Mouse (Mus musculus): ENCODE measurements around the gene Plb1.

Gene Plb1

DNA sequence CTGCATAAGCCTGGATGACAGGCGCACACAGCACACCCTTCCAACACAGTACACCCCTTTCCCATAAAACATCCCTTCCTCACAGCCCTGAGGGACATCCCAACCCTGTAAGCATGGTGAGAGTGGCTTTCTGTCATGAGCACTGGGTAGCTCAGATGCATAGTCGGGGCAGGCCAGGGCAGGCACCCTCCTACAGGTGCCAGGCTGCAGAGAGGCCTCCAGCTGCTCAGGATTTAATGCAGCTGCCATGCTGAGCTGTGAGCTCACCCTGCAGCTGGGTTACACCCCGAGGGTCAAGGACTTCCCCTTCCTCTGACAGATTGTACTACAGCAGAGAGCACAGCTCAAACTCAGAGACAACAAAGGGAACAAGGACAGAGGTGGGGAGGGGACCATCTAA, 146.0 kb downstream of the Plb1 start:
- peak; percentile 55 to 69 for DNase-seq (ENCODE audit: inconsistent age in 2 of 2, low spot score in 1 of 2)

DNA sequence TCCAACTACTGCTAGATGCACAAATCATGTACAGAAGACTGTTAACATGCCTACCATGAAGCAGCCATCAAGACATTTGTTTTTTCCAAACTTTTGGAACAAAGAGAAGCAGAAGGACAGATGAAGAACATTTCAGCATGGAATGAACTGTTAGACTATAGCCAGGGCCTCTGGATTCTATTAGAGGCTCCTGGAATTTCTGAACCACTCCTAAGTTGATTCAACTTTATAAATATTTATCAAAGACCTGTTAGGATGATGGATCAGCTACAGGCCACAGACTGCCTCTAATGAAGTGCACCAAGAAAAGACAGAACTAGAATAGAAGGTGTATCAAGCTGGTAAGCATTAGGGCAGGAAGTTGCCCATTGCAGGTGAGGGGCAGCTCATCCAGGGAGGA, 156.1 kb downstream of the Plb1 start:
- DNase-seq (ENCODE audit: inconsistent age in 2 of 2, low spot score in 1 of 2): no peak

DNA sequence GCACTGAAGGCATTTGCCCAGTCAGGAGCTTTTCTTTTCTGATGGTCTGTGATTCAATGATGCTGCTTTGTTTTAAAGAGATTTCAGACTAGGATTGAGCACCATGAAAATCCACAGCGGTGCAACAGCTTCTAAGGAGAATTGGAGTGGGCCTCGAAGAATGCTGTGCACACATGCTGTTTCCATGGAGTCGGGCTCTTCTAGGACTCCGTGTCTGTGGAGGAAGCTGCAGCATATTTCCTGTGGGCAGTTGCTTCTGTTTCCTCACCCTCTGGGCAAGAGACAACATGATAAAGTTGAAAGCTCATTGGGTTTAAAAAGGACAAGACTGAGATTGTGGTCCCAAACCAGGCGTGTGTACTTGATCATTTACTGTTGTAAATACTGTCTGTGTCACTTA, 157.8 kb downstream of the Plb1 start:
- no peak for DNase-seq (ENCODE audit: inconsistent age in 2 of 2, low spot score in 1 of 2)

DNA sequence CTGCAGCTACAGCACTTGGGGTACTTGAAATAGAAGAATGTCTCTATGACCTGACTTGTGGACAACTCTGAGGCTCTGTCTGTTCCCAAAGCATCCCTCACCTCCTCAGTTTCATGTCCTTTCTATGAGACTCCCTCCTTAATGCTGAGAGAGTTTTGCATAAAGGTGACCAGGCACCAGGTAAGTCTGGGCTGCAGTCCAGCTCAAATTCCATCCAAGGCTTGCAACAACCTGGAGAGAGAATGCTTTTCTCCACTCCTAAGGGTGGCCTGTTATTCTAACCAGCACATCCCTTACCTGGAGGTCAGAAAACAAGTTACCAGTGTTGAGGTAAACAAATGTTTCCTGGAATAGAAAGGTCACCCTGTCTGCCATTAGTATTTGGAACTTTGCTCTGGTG, 159.8 kb downstream of the Plb1 start:
- no peak for DNase-seq (ENCODE audit: inconsistent age in 2 of 2, low spot score in 1 of 2)

DNA sequence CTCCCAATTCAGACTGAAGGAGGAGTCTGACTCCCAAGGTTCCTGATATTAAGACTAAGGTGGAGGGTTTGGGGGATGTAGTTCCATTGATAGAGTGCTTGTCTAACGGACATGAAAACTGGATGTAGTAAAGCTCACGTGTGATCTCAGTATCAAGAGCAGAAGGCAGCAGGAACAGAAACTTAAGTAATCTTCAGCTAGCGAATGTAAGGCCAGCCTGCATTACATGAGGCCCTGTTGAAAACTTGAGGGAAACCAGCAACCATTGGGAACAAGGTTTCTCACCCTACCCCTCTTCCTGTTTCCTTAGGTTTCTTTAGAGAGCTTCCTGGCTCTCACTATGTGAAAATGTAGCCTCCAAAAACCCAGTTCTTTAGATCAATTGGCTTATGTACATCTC, 162.1 kb downstream of the Plb1 start:
- no peak for DNase-seq (ENCODE audit: inconsistent age in 2 of 2, low spot score in 1 of 2)

DNA sequence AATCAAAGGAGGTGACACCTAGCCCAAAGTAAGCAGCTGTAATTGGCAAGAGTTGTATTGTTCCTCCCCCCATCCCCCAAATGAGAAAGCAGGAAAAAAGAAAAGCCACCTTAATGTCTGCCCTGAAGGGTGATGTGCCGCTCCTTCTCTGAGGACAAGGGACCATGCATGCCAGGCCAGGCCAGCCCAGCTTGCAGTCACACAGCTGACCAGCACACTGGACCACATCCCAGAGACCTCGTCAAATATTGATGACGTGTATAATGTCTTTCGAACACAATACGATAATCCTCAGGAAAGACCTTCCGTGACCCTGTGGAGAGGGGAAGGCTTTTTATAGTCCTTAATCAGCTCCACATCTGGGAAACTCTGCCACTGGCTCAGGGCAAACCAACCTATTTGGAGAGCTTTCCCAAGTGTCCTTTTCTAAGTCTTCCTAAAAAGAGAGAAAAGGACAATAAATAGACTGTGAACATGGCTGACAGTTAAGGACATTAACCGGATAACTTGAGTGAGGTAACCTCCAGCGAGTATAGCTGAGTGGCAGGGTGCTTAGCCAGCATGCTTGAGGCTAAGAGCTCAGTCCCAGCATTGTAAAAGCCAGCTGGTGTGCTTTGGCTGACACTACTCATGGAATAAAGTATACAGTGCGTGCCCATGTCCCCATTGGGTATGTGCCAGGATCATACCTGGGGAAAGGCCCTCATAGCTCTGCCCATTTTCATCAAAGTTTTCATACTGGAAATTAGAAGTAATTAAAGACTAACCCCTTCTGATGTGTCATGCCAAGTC, 162.8 kb downstream of the Plb1 start:
- DNase-seq (ENCODE audit: inconsistent age in 2 of 2, low spot score in 1 of 2): no peak

DNA sequence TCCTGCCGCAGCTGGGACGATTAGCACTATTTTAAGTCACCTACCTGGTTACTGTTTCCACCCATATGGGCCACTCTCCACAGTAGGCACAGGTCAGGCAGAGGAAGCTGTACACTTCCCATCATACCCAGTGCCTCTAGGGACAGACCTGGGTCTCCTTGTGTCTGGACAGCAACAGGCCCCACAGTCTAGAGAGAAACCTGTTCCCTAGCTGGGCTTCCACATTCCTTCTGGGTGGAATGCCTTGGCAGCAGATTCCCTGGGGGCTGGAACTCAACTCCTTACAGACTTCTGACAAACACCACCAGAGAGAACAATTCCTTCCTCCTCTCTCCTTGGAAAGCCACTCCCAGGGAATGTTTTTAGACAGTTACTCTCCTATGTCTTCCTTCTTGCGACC, 165.2 kb downstream of the Plb1 start:
- no peak for DNase-seq (ENCODE audit: inconsistent age in 2 of 2, low spot score in 1 of 2)

DNA sequence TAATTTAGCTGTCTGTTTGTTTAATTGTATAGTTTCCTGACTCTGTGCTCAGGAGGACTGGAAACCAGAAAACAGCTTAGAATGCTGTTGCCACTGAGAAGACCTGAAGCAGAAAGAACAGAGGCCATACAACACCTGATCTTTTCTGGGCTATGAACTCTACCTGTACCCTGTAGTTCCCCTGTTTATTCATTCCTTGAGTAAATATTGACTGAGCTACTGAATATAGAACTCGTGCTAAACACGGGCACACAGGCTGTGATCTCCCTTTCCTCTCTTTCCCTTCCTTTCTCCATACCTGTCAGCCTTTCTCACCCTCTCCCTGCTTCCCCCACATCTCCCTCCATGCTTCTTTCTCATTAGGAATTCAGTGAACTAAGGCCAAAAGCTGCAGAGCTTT, 168.4 kb downstream of the Plb1 start:
- DNase-seq (ENCODE audit: inconsistent age in 2 of 2, low spot score in 1 of 2): no peak

DNA sequence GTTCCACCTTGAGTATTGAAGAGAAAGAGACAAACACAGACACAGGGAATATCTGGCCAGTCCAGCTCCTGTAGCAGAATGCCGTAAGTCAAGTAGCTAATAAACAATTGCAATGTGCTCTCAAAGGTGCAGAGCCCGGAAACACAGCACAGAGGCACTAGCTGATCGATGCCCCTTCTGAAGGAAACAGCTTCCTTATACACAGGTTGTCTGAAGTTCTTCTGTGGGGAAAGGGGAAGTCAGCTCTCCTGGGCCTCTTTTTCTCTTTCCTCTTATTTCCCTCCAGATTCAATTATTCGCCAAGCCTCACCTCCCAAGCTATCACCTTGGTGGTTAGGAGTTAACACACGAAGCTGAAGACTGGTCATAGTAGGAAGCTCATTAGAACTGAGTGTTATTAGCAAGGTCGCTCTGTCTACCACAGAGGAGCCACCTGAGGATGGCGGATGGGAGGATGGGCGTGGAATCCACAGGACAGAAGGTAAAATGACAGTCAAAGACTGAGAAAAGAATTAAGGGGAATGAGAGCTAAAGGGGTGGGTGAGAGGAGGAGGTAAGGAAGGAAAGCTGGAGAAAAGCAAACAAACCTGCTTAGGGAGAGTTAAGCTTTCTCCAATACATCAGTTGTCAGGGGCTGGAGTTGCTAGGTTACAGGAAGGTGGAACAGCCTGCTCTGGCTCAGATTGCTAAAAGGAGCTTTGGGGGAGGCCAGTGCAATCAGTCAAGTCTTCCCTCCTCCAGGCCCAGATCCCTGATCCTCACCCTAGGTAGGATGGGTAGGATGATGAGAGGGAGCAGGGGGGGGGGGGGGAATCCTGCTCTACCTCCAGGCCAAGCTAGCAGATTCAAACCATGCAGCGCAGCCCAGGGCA, 170.8 kb downstream of the Plb1 start:
- no peak for DNase-seq (ENCODE audit: inconsistent age in 2 of 2, low spot score in 1 of 2)

DNA sequence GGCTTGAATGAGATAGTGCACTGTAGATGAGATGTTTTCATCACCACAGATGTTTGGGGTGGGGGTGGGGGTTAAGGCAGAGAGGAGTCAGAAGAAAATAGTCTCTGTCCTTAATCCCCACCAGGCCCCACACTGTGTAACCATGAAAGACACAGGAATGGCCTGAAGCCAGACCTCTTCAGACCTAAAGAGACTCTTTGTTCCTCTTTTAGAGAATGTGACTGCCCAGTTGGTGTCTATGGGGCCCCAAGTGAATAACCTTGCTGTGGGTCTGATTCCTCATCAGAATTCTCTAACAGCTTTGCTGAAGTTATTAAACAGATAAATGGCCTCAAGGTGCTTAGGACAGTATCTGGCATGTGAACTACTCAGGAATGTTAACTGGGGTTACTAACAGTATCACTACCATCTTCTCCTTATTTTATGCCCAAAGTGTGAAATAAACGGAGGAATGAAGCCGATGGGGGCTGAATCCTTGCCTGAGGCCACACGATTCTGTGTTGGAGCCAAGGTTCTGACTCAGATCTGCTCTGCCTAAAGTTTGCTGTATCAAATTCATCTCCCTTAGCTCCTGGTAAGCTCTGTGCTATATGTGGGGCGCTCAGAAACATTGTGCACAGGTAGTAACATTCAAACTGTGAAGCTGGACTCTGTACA, 172.8 kb downstream of the Plb1 start:
- DNase-seq (ENCODE audit: inconsistent age in 2 of 2, low spot score in 1 of 2): no peak

DNA sequence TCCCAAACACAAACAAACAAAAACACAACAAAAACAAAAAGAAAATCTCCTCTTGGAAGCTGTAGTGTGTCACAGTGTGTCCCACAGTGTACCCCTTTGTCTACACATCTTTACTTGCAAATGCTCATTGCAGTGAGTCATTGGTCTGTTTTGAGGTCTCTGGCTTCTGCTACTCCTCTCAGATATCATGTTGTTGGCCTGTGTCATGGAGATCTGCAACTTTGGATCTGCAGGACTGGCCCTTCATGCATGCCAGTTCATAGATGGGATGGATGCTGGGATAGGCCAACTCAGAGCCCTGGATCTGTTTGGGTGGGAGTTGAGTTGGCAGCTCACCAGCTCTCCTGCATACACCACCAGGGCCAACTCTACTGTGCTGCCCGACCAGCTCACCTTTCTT, 176.3 kb downstream of the Plb1 start:
- no peak for DNase-seq (ENCODE audit: inconsistent age in 2 of 2, low spot score in 1 of 2)

DNA sequence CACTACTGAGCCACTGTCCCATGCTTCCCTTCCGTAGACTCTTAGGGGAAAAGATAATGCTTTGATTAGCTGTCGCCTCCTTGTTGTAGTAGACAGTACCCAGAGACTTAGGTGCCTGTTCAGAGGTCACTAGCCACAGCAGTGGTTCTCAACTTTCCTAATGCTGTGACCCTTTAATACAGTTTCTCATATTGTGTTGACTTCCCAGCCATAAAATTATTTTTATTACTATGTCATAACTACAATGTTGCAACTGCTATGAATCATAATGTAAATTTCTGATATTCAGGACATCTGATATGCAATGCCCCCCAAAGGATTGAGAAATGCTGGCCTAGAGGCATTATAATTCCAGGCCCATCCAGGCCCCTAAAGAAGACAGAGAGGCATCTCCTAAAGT, 177.2 kb downstream of the Plb1 start:
- DNase-seq (ENCODE audit: inconsistent age in 2 of 2, low spot score in 1 of 2): peak in 1 of 2 experiments; percentile 29

DNA sequence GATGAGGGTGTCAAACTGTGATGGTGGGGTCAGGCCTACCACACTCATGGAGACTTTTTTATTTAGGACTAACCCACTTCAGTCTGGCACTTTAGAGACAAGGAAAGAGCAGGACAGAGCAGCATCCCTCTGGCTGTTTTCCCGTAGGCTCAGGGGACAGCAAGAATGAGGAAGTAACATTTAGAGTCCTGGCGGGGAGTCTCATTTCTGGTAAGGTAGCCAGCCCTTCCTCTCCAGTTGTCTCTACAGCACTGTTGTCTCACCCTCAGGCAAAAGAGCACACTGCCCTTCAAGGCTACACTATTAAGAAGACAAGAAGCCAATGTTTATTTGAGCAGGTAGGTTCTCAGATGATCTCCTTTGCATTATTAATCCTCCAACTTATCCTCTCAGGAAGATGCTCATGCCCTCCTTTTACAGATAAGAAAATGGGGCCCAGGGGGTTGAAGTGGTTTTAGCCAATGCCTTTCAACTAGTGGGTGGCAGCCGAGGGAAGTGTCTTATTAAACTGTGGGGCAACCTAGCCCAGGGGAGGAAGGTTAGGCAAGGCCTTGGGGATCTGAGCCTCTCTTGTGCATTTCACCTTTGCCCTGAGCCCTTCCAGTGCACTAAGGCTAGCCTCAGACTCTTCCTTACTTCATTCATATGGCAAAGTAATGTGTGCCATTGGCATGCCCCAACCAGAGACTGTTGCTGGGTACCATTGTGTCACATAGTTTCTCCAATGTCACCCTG, 178.6 kb downstream of the Plb1 start:
- no peak for DNase-seq (ENCODE audit: inconsistent age in 2 of 2, low spot score in 1 of 2)

DNA sequence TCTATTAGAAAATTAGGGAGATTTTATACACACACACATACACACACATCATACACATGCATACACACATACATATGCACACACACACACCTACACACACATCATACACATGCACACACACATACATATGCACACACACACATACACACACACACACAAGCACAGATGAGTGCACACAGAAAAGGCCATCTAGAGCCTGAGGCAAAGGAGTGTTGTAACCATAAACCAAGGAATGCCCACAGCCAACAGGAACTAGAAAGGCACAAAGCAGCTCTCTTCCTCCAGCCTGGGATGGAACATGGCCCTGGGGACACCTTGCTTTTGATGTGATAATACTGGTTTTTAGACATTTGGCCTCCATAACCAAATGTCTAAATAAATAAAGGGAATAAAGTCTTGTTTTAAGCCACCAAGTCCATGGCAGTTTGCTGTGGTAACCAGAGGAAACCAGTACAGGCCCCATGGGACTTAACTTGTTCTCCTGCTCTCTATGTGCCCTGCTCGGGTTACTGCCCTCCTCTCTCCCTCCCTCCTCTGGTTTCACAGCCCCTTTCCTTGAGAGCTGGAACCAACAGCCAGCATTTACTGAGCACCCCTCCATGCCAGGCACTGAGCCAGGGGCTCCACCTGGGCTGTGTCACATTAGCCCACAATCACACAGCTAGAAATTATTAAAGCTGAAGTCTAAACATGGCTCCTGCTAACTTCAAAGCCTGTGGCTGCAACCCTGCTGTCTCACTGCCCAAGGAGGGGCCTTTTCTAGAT, 179.9 kb downstream of the Plb1 start:
- DNase-seq (ENCODE audit: inconsistent age in 2 of 2, low spot score in 1 of 2): peak in 1 of 2 experiments; percentile 34

DNA sequence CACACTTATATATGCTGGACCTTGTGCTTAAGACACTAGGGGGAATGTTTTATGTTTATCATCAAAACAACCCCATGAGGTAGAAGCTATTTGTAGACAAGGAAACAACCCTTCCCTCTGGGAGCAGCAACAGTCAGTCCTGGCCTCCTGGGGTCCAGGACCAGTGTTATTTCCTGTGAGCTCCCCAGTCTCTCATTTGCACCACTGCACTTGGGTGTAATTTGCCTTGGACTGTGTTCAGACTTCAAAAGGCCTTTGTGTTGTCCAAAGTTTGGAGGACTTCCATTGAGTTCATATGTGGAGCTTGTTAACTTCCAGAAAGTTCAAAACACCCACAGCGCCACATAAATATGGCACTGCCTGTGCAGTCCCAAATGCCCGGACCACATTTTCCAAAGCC, 180.6 kb downstream of the Plb1 start:
- DNase-seq (ENCODE audit: inconsistent age in 2 of 2, low spot score in 1 of 2): no peak

DNA sequence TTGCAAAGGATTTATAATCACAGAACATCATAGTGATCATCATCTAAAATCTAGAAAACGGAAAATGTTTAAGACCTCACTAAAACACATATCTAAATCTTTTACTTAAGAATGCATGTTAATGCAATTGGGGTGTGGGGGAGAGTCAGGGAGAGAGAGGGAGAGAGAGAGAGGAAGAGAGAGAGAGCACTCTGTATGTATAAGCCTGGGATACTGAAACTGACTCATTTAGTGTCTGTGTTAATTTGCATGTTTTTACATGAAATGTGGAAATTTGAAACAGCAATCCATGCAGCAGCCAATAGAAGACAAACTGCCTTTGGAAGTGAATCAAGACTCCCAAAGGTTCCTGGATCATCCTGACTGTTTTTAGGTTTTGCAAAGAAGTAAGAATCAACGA, 181.1 kb downstream of the Plb1 start:
- DNase-seq (ENCODE audit: inconsistent age in 2 of 2, low spot score in 1 of 2): no peak

DNA sequence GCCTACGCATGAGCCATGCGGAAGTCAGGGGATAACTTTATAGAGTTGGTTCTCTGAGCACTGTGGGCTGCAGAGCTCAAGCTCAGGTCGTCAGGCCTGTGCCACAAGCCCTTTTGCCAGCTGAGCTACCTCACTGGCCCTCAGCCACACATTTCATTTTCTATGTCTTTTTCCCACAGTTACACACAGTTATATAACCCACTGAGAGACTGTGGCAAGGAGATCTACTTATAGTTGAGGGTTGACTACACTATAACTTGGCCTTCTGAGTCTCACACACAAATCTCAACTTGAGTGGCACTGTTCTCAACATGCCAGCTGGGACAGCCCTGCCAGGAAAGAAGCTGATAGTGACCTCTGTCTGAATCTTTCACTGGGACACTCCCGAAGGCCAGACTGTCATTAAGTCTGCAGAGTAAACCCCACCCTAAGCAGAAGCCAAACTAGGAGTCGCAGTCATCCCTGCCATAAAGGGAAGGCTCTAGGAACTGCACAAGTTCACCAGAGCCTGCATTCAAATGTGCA, 182.0 kb downstream of the Plb1 start:
- peak; percentile 35 to 70 for DNase-seq (ENCODE audit: inconsistent age in 2 of 2, low spot score in 1 of 2)

DNA sequence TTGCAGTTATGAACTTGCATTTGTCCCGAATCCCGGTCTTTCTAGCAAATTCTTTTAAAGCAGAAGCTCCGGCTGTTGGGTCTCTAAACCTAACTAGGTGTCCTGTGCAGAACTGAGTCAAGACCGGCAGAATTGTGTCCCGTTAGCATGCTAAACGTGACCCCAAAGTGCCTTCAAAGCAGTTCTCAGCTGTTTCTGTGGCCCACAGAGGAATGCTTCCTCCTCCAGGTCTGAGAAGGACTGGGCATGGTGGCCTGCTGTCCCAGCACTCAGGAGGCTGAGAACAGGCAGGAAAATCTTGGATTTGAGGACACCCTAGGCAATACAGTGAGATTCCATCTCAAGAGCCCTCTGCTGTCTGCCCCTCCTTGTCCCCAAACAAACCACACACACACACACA, 183.0 kb downstream of the Plb1 start:
- no peak for DNase-seq (ENCODE audit: inconsistent age in 2 of 2, low spot score in 1 of 2)

Measured in adrenal gland, adult (tissue).